Mouse (Mus musculus): ENCODE measurements around the gene Tbc1d17. TPM values are rescaled to one million over a fixed set of nuclear protein-coding genes. Genes with fewer than 3 reads are reported as not detected.
"Not testable (repeated sequence)": the region's sequence is repeated elsewhere in the genome, so short reads cannot be mapped to it uniquely, and the experiment has no call there.

Gene Tbc1d17
- 10 to 100 TPM; 43.9 to 66.0 (median 60.6) TPM for polyA plus RNA-seq (2017; shearing (Covaris generic))

GRCm38 (mm10) chr7:44848561-44849415 lies at the start of gene Tbc1d17, which contains the start of gene Akt1s1:
TSS of gene Tbc1d17 (minus strand) at chr7:44849079.
TSS of gene Akt1s1 (plus strand) at chr7:44848991.
- ATAC-seq, result peak; percentile 78

- no peak for ATAC-seq
These were observed 49.7 kb upstream of the Tbc1d17 start for GRCm38 (mm10) chr7:44898607-44899006.

- no peak for ATAC-seq
These were observed 47.6 kb upstream of the Tbc1d17 start for GRCm38 (mm10) chr7:44896499-44896898.

- peak; percentile 89 for ATAC-seq
These were observed 46.9 kb upstream of the Tbc1d17 start, which contains the start of gene Fuz for GRCm38 (mm10) chr7:44895593-44896434. TSS of gene Fuz (plus strand) at chr7:44896079.

GRCm38 (mm10) chr7:44895206-44895592 lies 46.3 kb upstream of the Tbc1d17 start:
- ATAC-seq, result no peak

GRCm38 (mm10) chr7:44894175-44894574 lies 45.3 kb upstream of the Tbc1d17 start:
- no peak for ATAC-seq

GRCm38 (mm10) chr7:44893197-44893596 lies 44.3 kb upstream of the Tbc1d17 start:
- ATAC-seq, result no peak

- ATAC-seq, result peak; percentile 42
These were observed 43.5 kb upstream of the Tbc1d17 start, which contains the start of gene Med25 for GRCm38 (mm10) chr7:44892276-44892921. TSS of gene Med25 (minus strand) at chr7:44892712.

- no peak for ATAC-seq
These were observed 42.7 kb upstream of the Tbc1d17 start for GRCm38 (mm10) chr7:44891611-44892010.

GRCm38 (mm10) chr7:44890737-44891136 lies 41.9 kb upstream of the Tbc1d17 start:
- ATAC-seq, result no peak

- ATAC-seq, result no peak
These were observed 41.3 kb upstream of the Tbc1d17 start for GRCm38 (mm10) chr7:44890180-44890579.

- no peak for ATAC-seq
These were observed 39.6 kb upstream of the Tbc1d17 start for GRCm38 (mm10) chr7:44888256-44889105.

GRCm38 (mm10) chr7:44886964-44887363 lies 38.1 kb upstream of the Tbc1d17 start:
- ATAC-seq, result no peak

GRCm38 (mm10) chr7:44884637-44885036 lies 35.8 kb upstream of the Tbc1d17 start:
- ATAC-seq, result no peak

- ATAC-seq, result no peak
These were observed 34.2 kb upstream of the Tbc1d17 start for GRCm38 (mm10) chr7:44883036-44883435.

- ATAC-seq, result no peak
These were observed 29.0 kb upstream of the Tbc1d17 start for GRCm38 (mm10) chr7:44877833-44878232.

- ATAC-seq, result not testable (repeated sequence)
These were observed 22.9 kb upstream of the Tbc1d17 start for GRCm38 (mm10) chr7:44871774-44872173.

- ATAC-seq, result no peak
These were observed 22.3 kb upstream of the Tbc1d17 start for GRCm38 (mm10) chr7:44871181-44871580.

- no peak for ATAC-seq
These were observed 21.7 kb upstream of the Tbc1d17 start for GRCm38 (mm10) chr7:44870614-44871013.

- ATAC-seq, result peak; percentile 89
These were observed 21.0 kb upstream of the Tbc1d17 start, which contains the start of gene Ptov1 for GRCm38 (mm10) chr7:44869697-44870528. TSS of gene Ptov1 (minus strand) at chr7:44869788.

Data from inflammation-experienced regulatory T-cells, adult 6 months (primary cell).